Mouse (Mus musculus) cerebellum, adult 8-10 months (tissue): ENCODE data around the gene Tmcc3.

Experiments used
- DNase-seq: peaks from one replicate; pipeline ENCODE4 v3.0.0; 2022

Tmcc3 gene

DNA sequence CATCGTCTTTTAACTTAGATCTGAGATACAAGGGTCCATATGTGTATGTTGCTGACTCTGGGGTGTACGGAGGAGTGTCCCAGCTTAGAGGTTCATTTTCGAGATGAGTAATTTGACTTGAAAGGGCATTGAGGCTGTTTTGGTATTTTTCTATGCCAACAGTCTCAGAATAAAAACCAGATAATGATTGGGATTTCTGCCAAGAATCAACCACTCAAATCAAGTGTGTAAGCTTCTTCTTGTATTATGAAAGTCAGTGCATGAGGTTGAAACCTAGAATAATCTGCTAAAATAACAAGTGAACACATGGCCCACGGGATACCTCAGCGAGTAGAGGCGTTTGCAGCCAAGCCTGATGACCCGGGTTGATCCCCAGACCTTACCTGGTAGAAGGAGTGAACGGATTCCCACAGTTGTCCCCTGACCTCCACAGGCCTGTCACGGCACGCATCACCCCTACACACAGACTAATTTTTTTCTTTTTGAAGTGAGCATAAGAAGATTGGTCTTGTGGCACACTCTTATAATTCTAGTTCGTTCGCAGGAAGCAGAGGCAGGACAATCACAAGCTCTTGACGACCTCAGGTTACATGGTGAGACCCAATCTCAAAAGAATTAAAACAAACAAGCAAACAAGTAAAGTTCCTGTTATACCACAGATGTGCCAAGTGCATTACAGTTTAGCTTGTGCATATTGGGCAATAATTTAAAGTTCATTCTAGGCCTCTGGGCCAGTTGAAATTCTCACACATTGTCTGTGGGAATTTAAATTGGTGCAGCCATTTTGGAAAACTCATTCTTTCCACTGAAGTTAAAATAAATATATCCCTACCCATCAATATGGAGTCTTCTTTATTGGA lies 165.8 kb downstream of the Tmcc3 start:
- DNase-seq, result no peak

DNA sequence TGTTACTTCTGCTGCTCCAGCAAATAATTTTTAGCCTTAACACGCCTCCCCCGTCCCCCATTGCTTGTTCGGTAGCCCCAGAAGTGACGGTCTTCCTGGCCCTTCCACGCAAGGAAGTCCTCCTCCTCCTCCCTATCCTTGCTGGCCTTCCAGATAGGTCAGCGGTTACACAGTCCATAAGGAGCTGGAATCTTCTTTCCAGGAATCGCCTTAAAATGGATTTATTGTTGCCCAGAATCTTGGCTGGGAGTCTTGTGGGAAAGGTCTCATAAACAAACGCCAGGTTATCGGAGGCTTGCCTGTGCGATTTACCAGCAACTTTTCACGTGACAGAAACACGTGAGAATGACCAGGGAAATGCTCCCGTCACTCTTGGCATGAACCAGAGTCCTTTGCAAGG lies 167.9 kb downstream of the Tmcc3 start:
- DNase-seq, result no peak

DNA sequence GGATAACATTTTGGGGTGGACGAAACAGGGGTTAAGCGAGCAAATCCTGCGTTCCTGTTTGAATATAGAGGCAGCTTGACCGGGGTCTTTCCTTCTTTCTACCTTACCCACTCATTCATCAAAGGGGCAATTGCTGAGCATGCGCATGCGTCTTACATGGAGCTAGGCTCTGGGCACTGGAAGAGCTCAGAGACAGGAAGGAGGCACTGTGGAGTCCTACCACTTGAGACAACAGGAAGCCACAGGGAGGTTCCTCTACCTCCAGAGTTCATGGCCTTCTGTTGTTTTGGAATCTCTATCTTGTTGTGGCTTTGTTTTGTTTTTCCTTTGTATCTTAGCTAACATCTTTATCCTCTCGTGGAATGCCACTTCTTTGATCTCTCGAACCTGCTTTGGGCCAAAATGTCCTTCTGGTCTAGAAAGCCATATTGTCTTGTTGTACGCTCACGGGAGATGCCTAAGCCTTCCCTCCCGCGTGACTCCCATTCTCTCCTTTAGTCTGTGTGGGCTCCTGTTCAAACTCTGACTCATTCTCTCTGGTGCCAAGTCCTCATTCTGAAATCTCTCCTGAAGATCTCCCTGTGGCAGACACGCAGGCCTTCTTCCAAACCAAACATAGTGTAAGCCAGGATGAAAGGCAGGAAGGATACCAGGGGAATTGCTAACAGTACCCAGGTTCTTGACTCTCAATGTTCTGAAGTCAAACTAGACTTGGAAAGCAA lies 168.8 kb downstream of the Tmcc3 start:
- peak; percentile 64 for DNase-seq

DNA sequence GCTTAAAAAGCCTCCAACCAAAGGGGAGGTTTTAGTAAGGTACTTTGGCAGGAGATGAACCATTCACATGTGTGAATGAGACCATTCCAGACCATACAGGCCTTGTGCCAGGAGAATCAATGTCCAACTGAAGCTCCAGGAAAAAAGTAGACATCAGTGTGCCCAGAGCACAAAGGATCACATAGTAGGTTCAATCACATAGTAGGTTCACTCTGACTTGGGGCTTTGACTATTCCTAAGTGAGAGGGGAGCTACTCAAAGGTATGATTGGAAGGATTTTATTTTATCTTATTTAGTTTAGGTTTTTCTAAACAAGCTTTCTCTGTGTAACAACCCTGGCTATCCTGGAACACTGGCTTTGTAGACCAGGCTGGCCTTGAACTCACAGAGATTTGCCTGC lies 169.9 kb downstream of the Tmcc3 start:
- DNase-seq, result no peak

DNA sequence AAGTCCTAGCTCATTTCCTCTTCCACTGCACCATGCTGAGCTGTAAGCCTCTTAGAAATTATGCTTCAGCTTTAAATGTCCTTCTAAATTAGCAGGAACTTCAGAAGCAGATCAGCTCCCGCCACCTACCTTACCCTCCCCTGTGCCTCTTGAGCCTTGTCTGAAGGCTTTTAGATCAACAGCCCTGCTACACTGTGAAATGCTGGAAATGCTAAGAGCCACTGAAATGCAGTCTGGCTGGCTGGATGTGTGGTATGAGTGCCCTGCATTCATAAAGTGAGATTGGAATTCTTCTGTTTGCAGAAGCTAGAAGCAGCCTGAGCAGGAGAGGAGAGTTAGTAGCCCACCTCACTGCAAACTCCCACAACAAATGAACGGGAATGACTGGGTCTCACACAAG lies 174.4 kb downstream of the Tmcc3 start:
- no peak for DNase-seq

DNA sequence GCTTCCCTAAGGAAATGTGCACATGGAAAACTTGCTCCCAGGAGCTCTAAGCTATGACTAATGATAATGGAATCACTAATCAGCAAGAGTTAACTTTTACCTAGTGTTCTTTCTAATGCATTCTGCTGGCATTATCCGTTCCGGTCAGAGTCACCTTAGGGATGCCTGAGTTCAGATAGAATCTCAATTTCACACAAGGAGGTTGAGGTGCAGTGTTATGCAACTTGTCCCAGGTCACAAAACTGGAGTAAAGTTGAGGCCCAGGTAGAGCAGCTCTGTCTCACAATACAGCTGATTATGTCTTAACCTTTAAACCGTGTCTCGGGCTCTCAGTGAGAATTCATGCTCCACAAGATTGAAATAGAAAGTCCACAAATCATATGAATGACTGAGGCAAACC lies 177.8 kb downstream of the Tmcc3 start:
- DNase-seq, result no peak

DNA sequence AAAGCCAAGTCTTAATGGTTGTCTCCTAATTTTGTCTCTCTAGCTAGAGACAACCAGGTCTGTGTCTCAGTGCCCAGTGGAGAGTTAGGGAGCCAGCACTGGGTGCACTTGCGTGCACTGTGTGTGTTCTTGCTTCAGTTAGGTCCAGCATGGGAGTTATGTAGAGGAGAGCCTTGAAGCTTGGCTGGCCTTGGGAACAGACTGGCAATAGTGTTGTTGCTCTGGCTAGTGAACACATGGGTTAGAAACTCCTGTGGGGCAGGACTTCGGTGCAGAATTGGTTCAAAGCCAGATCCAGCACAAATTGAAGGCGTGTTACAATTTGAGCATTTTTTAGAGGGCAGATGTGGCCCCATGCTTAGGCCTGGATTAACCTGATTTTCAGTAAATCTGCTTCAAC lies 179.3 kb downstream of the Tmcc3 start:
- DNase-seq, result no peak

DNA sequence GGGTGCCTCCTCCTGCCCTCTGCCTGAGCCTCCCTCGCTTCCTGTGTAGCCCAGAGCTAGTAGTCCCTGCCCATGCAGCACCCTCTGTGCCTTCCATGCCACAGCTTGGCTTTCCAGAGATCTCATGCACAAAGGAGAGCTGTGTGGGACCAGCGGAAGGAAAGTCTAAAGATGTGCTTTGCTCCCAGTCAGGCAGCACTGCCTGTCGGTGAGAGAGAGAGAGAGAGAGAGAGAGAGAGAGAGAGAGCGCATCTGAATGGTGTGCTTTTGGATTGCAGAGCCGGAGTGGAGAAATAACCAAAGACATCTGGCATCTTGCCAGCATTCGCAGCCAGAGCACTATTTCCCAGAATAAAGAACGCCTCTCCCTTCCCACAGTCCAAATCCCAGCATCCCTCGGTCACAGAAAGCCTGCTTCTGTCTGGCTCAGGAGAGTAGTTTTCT lies 182.7 kb downstream of the Tmcc3 start:
- no peak for DNase-seq

DNA sequence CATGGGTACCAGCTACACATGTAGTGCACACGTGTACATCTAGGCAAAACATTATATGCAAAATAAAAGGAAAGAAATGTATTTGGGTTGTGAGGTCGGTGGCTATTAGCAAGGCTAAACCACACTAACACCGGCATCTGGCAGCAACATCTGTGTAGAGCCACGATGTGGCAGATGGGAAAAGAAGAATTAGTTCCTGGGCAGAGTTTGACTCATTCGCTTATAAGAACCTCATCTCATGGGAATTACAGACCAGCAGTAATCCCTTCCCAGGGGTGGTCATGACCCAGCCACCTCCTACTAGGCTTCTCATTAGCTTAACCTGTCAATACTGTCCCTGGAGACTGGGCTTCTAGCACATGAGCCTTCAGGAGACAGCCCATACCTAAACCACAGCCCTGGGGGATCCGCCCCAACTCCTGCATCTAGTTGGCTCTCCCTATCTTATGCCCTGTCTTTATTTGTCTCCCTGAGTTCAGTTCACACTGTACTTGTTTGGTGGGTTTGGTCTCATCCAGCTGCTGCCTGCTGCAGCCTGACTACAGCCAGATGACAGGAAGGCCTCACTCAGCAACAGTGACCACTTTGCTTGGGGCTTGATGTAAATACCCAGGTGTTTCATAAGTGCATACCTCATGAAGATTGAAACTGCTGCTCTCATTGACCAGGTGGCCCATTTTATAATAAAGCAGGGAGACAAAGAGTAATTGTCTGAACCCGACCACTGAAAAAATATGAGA lies 183.9 kb downstream of the Tmcc3 start:
- no peak for DNase-seq

DNA sequence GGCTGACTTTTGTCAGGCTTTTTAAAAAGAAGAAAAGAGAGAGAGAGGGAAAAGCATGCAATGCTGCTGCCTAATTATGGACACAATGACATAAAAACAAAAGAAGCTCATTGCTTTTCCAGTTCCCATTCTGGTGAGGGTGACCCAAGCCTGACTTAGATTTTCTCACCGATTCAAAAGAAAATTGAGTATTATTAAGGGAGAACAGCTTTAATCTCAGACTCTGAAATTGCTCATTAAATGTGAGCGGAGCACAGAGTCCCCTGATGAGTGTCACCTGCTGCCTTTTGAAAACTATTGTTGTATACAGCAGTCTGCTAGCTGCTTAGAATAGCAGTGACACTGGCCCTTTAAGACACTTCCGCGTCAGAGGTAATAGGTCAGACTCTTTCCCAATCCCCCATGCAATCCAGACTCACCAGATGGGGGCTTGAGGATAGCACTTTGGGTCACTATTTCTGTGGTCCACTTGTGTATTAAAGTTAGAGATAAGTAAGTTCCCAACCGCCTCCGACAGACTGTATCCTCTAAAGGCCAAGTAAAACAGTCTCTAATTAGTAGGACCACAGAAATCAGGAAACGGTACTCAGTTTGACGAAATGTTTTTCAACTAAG lies 185.2 kb downstream of the Tmcc3 start:
- no peak for DNase-seq

DNA sequence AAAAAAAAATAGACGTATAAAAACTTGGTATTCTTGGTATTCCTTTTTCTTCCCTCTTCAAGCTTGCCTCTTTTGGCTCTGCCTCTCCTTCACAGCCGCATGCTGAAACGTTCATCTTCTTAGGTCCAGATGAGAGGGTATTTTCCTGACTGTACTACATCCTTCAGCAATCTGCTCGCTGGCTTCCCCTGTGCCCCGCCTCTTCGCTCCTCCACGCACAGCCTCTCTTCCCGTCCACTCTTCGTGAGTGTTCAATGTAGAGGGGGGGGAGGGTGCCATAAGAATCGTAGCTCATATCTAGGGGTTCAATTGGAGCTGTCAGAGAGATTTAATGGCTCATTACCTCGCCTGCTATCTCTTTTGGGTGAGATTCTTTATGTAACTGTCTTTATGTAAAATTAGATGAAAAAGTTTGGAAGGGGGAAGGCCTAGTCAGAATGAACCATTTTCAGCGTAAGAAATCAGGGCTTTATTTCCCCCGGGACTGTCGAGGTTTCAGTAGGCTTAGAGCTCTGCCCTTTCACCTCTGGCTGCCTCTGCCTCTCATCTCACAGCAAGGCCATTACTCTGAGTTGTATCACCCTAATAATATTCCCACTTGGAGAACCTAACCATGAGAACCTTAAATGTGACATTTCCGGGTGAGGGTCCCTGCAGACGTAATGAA lies 188.6 kb downstream of the Tmcc3 start:
- no peak for DNase-seq

DNA sequence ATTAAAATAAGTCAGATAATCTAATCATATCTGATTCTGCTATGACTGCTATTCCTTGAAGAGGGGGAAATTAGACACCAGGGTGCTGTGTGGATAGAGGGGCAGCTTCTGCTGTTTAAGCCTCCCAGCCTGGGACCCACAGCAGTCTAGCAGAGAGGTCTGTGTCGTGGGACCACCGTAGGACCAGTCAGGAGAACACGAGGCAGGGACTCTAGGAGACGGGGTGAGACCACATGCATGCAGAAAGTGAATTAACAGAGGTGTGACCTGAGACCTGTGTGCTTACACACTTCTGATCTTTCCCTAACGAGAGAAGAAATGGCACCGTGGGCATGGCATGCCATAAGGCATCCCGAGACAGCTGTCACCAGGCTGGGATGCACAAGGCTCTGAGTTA lies 189.1 kb downstream of the Tmcc3 start:
- no peak for DNase-seq

DNA sequence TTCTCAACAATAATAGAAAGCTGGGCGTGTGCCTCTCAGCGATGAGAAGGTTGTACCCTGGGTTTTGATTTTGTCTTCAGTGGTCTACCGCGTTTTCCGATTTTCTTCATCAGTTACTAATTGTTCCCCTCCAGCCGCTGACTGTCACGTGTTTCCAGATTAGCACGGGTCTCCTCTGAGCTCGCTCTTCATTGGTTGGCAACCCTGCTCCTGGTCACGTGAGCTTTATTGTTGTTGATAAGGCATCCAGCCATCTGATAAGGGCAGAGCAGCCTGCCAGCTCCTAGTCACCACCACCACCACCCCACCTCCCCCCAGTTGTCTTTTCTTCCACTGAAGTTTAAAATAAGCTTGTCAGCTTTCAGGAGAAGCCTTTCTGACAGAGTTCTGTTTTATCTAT lies 190.0 kb downstream of the Tmcc3 start:
- DNase-seq, result no peak

DNA sequence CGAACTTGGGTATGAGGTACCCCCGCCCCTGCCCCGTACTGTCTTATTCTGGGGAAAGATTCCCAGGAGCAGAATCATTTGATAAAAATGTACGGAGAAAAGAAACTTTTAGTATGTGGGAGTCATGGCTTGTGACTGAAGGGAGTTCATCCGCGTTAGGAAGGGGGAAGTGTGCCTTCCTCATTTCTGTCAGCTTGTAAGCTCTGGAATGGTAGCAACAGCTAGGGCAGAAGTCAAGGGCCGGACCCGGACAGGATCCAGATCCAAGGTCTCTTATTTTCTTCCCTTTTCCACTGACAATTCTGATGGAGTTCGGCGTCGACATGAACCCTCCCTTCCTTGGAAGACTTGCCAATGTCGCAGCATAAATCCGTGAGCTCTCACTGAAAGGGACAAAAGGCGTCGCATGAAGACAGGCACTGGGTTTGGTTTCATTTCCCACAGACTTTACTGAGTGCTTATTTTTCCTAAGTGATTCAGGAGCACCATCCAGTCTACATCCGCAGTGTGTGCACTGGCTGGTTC lies 193.6 kb downstream of the Tmcc3 start:
- DNase-seq, result no peak

DNA sequence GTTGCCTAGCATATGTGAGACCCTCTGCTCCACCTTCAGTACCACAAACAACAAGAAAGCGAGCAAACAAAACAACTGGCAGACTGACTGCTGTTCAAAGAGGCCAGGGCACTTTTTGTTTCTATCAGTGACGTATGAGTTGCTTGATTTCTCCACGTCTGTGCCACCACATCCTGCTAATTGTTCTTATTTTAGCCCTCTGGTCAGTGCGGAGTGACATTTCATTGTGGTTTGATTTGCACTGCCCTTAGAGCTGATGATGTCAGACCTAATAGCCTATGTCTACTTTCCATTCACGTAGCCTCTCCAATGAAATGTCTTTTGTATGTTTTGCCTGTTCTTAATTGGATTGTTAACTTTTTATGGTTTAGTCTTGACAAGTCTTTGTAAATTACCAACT lies 197.1 kb downstream of the Tmcc3 start:
- no peak for DNase-seq

DNA sequence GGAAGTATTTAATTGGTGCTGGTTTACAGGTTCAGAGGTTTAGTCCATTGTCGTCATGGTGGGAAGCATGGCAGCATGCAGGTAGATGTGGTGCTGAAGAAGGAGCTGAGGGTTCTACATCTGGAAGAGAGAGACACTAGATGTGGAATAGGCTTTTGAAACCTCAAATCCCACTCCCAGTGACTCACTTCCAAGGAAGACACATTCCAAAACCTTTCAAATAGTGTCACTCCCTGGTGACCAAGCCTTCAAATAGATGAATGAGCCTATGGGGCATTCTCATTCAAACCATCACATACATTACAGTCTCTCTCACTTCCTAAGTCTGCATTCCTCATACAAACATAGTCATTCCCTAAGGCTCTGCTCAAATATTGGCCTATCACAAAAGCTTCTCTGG lies 201.0 kb downstream of the Tmcc3 start:
- no peak for DNase-seq

DNA sequence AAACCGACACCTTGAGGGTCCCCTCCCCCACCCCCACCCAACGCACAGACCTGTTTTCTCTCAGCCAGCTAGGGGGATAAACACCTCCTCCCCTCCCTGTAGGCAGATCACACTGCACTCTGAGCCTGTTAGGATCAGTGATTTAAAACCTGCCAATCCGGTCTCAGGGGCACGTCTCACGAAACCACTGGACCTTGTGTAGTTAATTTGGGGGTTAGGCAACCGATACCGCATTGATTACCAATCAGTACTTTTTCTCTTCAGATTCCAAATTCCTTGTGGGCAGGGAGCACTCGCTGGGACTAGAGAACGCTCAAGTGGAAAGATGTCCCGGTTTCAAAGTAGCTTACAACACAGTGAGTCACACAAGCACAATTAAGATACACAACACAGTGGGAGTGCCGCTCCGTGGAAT lies 202.3 kb downstream of the Tmcc3 start:
- DNase-seq, result no peak

DNA sequence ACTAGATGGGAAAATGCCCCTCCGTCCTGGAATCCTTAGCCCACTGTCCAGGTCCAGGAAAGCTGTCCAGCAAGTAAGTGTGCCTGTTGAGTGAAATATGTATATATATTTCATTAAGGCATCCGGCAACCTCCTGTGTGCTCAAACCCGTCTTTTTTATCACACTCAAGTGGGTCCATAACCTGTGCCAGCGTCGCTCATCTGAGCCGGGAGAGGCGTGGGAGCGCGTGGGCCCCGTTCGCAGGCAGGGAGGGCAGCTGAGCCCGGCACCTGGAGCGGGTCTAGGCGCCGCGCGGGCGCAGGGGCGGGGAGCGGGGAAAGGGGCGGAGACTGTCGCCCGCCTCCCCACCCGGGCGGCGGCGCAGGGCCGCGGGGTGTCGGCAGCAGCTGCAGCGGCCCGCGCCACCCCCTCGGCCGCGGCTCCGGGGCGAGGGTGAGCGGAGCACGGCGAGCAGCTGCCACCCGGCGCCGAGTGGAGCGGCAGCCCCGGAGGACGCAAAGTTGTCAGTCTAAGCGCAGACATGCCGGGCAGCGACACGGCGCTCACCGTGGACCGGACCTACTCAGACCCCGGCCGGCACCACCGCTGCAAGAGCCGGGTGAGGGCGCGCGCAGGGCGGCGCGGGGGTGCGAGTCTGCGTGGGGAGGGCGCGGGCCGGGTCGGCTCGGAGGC lies 202.9 kb downstream of the Tmcc3 start:
- DNase-seq, result peak; percentile 29

DNA sequence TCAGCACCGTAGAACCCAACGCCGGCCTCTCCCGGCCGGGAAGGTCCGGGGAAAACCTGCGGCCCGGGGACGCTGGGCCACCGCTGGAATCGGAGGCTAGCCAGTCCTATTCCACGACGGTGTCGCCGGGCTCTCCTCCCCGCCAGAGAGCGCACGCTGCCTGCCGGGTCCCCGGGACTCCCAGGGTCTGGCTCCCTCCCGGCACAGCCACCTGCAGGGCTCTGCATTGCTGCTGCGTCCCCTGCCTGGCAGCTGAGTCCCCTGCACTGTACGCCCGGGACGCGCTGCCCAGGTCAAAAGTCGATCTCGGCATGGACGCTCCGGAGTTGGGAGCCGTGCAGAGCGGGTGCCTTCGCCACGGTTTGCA lies 203.4 kb downstream of the Tmcc3 start:
- DNase-seq, result no peak

DNA sequence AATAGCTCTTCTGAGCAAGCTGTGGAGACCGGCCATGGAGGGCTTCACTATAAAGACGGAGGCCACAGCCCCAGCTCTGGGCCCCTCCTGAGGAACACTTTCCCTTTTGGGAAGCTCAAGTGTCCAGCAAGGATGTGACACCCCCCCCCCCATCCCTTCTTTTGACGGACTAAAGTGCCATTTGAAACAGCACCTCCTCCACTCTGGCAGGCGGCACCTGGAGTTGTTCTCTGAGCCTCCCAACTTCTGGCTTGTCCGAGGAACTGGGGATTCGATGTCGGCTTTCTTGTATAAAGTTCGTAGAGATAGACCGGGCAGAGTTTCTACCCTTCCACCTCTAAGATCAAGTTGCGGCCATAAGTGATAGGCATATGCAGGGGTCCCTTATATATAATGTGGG lies 203.8 kb downstream of the Tmcc3 start:
- DNase-seq, result no peak

DNA sequence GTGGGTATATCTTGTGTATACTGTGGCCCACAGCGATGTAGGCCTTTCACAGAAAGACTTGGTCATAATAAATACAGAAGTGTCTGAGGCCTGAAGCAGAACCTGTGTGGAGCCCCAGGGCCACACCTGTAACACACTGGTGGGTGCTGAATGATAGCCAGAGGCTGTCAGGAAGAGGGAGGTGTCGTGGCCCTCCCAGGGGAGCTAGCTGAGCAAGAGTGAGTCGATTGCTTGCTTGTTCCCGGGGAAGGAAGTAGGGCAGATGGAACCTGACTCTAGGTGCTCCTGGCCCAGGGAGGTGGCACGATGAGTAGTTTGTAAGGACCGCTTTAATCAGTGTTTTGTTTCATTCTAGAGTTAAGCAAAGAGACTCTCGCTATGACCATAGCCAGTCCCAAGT lies 208.1 kb downstream of the Tmcc3 start:
- no peak for DNase-seq
